Mouse (Mus musculus): ENCODE measurements around the gene 2310022B05Rik.

- TF ChIP-seq CTCF (IDR thresholded peaks at IDR 0.05; ENCODE audit: extremely low read depth, insufficient read depth, insufficient read length, insufficient replicate concordance) (no peak), POLR2A (IDR thresholded peaks at IDR 0.05; ENCODE audit: low read depth, low read length) (no peak)
Observed at GRCm38 (mm10) chr8:124695424-124696100, 32.4 kb upstream of the 2310022B05Rik start.

Data from spleen, adult 2 months (tissue).